Mouse (Mus musculus) thymus, adult 2 months (tissue): ENCODE data around the gene Gse1.

Experiments
- CTCF ChIP-seq: fragments of 200-500 bp; IDR thresholded peaks from 2 replicates; pipeline ENCODE4 v1.5.1; 2012; ENCODE audit warnings: mild to moderate bottlenecking, control low read depth, low read length, moderate library complexity, borderline replicate concordance; ENCODE audit not compliant: control insufficient read depth, poor library complexity, insufficient read depth; ENCODE audit errors: extremely low read depth
- POLR2A ChIP-seq: fragments of 200-500 bp; IDR thresholded peaks from 2 replicates; pipeline ENCODE4 v1.6.1; 2012; ENCODE audit warnings: mild to moderate bottlenecking, low read length, control low read depth, moderate library complexity; ENCODE audit not compliant: control insufficient read depth, poor library complexity, insufficient read depth; ENCODE audit errors: extremely low read depth

- TF ChIP-seq CTCF (no peak), POLR2A (no peak)
Measured at GRCm38 (mm10) chr8:120293421-120294357, 65.4 kb downstream of the Gse1 start.
